Mouse (Mus musculus): Measurements from ENCODE around the gene Vkorc1l1.
"Not testable (repeated sequence)": the region's sequence is repeated elsewhere in the genome, so short reads cannot be mapped to it uniquely, and the experiment has no call there.

Vkorc1l1 gene

DNA sequence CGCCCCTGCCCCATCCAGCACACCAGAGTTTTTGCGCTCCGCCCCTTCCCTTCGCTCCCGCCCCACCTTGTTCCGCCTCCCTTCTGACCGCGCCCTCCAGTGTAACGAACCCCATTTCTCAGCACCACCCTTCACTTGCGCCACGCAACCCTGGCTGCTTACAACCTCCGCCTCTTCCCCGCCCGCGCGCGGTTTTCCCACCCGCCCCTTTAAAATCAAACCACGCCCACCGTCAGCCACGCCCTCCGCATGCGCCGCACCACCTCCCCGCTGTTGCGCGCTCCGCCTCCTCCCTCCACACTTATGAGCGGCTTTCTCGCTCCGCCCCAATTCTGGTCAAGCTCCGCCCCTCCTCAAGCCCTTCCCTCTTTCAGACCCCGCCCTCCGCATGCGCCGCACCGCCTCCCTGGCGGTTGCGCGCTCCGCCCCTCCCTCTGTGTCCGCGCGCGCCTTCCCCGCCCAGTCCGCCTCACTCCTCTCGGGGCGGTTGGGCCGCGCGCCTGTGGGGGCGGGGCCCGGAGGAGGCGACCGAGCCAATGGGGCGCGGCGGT lies at the start of gene Vkorc1l1:
Vkorc1l1 (plus strand) TSS at position 476 of the 551 bp plus-strand sequence.
- peak; percentile 100 for DNase-seq

DNA sequence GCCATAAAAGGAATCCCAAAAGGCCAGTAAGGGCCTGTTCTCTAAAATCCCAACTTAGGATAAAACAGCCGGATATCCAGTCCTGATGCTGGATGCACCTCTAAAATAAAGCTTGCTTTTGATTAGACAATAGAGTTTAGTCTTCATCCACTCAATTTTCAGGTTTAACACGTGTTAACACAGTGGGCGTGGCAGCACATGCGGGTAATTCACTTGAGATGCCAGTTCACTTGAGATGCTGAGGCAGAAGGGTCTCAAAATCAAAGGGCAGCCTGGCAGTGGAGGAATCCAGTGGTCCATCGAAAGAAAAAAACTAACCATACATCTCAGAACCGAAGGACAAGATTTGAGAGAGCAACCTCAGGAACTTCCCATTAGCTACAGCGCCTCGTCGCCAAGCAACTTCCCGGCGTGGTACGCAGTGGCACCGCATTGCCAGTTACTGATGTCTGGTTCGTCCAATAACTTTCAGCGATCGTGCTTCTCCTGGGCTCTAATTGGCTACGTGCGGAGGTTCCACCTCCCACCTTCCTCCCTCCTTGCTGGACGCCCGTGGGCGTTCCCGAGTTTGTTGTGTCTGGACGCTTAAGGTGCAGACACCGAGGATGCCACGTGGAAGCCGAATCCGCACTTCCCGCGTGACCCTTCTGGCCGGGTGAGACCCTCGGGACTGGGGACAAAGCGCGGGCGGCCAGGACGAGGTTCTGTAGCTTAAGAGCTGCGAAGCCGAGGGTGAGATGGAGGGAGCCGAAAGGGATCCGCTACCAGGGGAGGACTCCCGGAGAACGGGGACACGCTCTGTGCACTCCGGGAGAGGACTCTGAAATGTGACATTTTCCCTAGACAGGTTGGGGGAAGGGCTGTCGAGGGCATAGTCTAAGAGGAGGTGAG lies 46.3 kb upstream of the Vkorc1l1 start, which contains the start of gene Zbed5:
Zbed5 (plus strand) TSS at position 526 of the 891 bp plus-strand sequence.
- DNase-seq = peak; percentile 91 to 92

DNA sequence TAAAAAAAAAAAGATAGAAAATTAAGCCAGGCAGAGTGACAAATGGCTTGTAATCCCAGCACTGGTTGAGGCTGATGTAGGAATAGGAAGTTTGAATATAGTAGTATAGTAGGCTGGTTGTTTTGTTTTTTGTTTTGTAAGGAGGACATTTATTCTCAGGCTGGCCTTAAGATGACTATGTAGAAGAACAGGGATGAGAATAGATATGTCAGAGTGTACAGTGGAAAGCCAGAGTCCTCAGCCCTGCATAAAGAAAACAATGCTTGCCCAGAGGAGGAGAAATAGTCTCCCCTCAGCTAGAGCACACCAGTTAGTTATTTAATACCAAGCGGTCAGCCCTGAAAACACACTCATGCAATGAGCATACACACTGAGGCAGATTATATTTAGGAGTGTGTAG lies 43.3 kb upstream of the Vkorc1l1 start, which contains the start of gene Phkg1:
Phkg1 (minus strand) TSS at position 101 of the 400 bp plus-strand sequence.
- no peak for DNase-seq

DNA sequence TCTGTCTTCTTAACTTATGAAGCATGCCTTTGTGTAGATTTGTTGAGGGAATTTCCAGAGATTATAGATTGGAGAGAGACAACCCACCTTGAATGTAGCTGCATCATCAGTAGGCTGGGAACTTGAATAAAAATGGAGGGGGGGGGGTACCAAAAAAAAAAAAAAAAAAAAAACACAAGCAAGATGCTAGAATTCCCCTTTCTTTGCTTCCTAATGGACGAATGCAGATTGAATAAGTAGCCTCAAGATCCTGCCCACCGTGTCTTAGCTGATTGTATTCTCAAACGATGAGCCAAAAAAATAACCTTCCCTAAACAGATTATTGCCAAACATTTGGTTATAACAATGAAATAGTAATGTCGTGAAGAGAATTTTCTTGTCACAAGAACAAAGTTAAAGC lies 34.0 kb upstream of the Vkorc1l1 start:
- DNase-seq = no peak

DNA sequence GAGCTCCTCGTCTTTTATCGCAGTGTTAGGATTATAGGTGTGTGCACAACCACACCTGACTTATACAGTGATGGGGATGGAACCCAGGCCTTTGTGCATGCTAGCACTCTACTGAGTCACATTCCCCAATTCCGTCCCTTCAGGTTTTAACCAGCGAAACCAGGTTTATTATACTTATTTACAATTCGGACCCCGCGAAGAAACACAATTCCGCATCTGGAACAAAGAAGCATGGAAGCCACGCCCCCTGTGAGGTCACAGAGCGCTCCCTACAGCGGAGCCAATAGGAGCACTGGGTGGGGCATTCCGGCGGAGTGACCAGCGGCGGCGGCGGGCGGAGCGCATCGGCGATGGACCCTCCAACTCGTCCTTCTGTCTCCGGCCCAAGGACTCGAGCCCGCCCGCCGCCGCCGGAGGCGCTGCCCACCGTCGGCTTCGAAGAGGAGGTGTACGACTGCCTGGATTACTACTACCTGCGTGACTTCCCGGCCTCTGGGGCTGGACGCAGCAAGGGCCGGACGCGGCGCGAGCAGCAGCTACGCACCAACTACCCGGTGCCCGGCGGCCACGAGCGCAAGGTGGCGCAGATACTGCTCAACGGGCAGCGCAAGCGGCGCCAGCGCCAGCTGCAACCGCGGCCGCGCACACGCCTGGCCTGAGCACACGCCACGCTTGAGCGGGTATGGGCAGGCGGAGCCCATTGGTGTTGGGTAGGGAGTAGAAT lies 33.4 kb upstream of the Vkorc1l1 start, which contains the start of gene Nupr1l:
Nupr1l (plus strand) TSS at position 299 of the 724 bp plus-strand sequence.
- DNase-seq = peak; percentile 97

DNA sequence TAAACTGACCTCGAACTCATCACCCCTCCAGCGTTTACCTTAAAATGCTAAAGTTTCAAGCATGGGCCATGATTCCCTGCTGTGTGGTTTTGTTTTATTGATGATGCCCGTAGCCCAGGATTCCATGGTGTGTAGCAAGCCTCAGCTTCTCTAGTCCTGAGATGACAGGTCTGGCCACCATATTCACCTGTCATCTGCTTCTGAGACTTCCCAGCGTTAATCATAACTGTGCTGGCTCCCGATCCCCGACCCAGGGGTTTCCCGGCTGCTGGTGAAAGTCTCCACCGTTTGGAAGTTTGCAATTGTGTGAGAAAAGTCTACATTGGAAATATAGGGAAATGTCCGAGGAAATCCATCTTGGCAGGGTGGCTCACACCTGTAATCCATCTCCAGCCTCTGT lies 32.6 kb upstream of the Vkorc1l1 start:
- DNase-seq = peak in 1 of 2 experiments; percentile 5

DNA sequence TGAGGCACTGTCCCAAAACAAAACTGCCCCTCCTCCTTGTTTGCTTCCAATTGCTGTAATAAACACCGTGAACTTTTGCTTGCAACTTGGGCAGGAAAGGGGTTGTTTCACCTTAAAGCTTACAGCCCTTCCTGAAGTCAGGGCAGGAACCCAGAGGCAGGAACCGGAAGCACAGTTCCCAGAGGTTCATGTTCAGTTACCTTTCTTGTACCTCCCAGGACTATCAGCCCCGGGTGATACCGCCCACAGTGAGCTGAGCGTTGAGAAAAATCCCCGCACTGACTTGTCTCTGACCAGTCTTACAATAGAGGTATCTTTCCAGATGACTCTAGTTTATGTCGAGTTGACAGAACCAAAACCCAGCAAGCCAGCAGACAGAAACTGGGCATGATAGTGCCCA lies 32.2 kb upstream of the Vkorc1l1 start:
- no peak for DNase-seq

DNA sequence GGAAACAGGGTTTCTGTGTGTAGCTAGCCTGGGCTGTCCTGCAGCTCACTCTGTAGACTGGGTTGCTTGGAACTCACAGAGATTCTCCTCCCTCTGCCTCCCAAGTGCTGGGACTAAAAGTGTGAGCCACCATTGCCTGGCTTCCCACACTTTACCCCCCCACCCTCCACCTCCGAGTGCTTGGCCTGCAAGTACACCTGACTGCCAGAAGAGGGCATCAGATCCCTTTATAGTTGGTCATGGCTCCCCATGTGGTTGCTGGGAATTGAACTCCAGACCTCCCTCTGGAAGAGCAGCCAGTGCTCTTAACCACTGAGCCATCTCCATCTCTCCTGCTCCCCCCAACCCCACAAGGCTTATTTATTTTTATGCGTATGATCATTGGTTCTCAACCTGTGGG lies 27.7 kb upstream of the Vkorc1l1 start:
- peak; percentile 41 to 54 for DNase-seq

DNA sequence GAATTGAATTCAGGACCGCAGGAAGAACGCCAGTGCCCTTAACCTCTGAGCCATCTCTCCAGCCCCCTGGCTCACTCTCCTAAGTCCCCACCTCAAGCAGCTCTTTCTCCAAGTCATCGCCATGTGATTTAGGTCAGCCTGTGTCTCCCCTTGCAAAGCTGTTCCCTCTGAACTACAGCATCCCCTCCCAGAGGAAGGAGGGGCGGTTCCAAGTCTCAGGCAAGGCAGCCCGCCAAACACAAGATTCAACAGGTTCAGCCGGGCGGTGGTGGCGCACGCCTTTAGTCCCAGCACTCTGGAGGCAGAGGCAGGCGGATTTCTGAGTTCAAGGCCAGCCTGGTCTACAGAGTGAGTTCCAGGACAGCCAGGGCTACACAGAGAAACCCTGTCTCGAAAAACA lies 26.3 kb upstream of the Vkorc1l1 start:
- not testable (repeated sequence) for DNase-seq

DNA sequence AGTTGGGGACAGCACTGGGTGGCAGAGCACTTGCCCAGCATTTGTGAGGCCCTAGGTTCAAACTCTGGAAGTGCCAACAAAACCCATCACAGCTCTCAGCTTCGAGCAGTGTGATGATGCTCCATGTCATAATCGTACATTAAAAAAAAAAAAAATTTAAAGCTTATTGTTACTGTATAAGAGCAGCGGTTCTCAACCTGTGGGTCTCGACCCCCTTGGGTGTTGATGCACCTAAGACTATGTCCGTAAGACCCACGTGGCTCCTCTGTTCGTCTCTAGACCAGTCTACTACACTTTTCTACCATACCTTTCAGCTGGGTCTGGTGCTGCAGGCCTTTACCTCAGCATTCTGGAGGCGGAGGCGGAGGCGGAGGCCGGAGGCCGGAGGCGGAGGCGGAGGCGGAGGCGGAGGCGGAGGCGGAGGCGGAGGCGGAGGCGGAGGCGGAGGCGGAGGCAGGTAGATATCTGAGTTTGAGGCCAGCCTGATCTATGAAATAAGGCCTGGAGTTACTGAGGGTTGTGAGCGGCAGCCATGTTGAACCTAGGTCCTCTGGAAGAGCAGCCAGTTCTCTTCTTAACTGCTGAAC lies 23.6 kb upstream of the Vkorc1l1 start:
- no peak for DNase-seq

DNA sequence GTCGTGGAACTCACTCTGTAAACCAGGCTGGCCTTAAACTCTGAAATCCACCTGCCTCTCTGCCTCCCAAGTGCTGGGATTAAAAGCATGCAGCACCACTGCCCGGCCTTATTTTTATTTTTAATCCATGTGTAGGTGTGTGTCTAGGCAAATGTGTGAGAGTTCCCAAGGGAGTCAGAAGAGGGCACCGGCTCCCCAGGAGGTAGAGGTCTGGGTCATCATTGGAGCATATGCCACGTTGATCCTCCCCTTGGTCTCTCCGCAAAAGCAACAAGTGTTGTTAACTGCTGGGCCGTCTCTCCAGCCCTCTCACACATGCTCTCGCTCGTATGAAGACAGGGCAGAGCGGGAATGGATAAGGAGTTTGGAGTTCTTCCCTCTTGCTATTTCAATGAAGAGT lies 23.0 kb upstream of the Vkorc1l1 start:
- DNase-seq = no peak

DNA sequence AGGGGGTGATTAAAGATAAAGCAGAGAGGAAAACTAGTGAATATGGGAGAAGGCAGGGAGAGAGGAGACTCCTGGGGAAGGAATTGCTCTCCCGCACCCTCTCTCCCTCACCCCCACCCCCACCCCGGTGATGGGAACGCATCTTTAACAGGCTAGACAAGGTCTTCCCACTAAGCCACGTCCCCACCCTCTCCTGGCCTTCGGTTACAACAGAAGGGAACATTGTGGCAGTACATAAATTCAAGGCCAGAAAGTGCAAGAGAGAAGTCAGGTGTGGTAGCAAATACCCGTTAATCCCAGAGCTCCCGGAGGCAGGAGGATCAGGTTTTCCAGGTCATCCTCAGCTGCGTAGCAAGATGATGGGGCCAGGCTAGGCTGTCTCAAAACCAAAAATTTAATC lies 22.4 kb upstream of the Vkorc1l1 start:
- no peak for DNase-seq

DNA sequence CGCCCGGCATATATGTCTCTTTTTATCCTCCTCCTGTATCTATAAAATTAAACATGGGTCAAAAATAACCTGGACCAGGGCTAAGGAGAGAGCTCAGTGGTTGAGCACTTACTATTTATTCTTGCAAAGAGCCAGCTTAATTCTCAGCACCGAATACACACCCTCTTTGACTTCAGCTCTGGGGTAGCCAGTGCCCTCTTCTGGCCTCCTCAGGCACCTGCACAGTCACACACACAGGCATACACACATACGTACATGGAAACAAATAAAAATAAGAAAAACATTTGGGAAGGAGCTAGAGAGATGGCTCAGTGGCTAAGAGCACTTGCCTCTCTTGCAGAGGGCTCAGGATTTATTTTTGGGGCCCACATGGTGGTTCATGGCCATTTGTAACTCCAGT lies 19.8 kb upstream of the Vkorc1l1 start:
- no peak for DNase-seq

DNA sequence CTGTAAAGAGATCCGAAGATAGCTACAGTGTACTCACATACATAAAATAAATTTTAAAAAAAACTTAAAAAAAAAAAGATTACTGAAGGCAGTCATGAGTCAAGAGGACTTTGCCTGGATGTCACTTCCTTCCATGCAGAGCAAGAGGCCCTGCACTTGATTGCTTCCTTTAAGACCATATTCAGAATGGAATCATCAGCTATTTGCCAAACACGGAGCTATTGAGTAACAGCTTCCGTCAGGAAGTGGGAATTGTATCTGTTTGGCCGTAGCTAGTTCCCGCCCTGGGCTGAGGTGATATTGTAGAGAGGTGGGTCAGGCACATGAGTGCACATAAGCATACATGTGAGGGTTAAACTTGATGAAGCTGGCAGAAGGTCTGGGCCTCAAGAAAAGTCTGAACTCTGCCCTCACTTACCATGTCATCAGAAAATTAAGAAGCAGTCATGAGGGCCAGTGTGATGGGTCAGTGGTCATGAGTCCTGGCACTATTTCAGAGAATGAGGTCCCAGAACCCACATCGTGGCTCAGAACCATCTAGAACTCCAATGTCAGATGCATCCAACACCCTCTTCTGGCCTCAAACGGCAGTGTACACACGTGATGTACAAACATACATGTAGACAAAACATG lies 16.8 kb upstream of the Vkorc1l1 start:
- no peak for DNase-seq

DNA sequence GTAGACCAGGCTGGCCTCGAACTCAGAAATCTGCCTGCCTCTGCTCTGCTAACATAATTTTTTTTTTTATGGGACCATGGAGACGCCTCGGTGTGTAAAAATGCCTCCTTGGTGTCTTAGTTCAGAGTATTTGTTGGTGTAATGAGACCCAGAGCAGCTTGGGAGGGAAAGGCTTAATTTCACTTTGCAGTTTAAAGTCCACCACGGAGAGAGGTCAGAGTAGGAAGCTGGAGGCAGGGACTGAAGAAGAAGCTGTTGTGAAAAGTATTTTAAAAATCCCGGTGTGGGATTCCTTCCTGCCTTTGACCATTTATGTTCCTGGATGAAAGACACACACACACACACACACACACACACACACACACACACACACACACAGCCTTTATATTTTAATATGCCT lies 15.8 kb upstream of the Vkorc1l1 start:
- DNase-seq = no peak

DNA sequence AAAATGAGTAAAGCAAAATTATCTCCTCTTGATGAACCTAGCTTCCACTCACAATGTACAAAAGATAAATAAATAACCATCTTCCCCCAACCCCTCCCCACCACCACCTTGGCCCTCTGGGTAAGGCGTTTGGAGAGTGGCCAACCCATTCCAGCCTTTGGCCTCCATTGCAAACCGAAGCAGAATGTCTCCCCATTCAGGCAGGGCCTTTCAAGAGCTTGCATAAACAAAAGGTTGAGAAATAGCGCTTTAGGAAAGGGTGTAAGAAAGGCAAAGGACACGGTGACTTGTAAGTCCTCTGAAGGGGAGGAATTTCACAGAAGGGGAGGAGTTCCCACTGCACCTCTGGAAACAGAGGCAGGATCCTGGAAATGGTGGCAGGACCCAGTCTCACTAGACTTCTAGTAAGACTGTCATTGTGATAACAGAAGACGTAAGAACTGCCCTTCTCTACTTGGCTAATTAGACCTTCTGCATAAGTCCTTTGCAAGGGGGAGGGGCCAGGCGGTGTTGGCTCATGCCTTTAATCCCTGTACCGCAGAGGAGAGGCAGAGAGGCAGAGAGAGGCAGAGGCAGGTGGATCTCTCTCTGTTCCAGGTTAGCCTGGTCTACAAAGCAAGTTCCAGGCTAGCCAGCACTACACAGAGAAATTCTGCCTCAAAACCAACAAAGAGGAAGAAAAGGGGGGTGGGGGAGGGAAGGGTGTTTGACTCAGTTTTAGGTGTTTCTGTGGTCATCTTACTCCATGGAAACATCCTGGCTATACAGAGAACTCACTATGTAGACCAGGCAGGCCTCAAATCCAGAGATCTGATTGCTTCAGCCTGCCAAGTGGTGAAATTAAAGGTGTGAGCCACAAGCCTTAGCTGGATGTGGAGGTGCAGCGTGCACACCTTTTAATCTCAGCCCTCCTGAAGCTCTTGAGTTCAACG lies 11.6 kb upstream of the Vkorc1l1 start:
- DNase-seq = peak in 1 of 2 experiments; percentile 8

DNA sequence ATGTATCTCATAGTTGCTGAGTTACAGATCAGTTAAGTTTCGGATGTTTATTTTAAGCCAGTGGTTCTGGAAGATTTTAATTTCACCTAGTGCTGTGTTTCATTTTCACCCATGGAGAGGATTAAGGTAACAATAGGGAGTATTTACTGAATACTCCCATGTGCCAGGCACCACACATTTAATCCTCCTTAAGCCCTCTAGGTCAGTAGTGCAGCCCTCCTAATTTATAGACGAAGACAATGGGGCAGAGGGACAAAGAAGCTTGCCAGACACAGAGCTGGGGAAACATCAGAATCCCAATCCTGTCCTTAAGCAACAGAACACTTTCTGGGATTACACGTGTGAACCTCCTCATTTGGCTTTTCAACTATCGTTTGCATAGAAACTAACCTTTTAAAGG lies 4.8 kb upstream of the Vkorc1l1 start:
- DNase-seq = no peak

DNA sequence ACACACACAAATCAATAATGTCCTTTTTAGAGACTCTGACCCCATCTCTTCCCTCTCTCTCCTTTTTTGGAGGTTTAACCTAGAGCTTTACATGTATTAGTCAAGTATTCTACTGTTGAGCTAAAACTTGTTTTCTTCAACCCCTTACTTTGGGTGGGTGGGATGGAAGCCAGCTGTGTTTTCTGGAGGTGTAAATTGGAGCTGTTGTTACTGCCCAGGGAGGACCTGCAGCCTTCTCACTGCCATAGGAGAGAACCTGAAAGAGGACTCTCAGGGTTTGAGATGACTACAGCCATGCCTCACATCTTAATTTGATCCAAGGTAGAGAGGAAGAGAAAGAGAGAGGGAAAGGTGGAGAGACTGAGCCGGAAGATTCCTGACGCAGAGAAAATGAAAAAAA lies 1.5 kb upstream of the Vkorc1l1 start:
- DNase-seq = peak; percentile 19 to 20

DNA sequence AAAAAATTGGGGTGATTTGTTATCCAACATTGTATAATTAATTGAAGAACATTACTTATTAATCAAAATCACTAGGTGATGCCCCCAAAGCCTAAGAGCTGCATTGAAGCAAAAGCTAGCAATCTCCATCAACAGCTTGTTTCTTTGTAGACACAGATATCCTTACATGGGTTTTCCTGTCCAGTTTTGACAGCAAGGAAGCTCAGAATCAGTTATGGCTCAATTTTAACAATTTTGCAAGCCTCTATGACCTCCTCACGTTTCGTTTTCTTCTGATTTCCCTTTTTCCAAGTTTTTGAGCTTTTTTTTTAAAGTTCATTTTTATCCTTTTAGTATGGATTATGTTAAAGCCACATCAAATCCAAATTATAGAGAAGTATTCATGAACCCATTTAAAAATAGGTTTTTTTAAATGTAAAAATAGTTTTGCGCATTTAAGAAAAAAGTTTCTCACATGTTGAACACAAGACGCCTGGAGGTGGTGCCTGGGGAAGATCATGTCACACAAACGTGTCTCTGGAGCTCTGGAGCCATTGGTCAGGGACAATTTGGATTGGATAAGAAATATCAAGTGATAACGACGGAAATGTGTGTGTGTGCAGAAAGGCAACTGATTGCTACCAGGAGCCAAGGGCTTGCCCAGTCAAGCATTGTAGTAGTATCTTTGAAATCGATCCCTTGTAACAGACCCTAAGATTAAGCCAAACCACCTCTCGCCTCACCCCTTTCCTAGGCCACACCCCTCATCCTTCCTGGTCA lies 855 bp upstream of the Vkorc1l1 start:
- peak in 1 of 2 experiments; percentile 10 for DNase-seq

Data from cerebellum, postnatal 10 days (tissue).